Mouse (Mus musculus): ENCODE results near the gene Baz1b. TPM values are rescaled to one million over a fixed set of nuclear protein-coding genes. Genes with fewer than 3 reads are reported as not detected.

Baz1b gene
- 57.7 and 60.6 TPM in 2 replicates for polyA plus RNA-seq (2014; fragmentation: Nextera tagmentation; extraction: Ambion mirVana)

DNA sequence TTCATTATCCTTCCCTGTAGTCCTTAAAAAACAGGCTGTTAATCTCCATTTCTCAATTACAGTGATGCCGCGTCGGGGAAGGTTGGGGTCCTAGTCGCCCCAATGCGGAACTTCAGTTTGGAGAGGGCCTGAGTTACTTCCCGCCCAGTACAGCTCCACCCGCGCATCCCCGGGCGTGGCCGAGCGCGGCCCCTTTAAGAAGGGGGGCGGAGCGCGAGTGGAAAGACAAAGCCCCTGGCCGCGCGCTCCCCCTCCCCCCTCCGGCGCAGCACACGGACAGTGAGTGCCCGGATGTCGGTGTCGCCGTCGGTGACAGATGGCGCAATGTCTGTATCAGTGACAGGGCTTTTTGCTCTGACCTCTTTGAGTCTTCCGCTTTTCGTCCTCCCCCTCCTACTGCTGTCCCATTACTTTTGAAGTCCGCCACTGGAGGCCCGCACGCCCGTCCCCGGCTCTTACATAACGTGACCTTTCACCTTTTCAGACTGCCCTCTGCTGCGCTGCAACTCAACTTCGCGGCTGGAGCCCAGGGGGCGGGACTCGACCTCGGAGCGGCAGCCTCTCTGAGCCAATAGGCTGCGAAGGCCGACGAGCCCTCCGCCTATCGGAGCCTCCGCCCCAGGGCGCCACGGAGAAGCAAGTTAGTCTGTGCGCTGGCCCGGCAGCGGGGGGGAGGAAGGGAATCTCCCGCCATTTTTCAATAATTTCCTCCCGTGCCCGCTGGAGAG, at the start of gene Baz1b:
Baz1b (plus strand) TSS at position 644 of the 728 bp plus-strand sequence.
- peaks cover 5% of the 10 kb centered on the region; the same call in 1 of the 2 replicates for H3K36me3 ChIP-seq (ENCODE audit: control insufficient read depth, insufficient read depth, low read length)
- H3K4me2 ChIP-seq, result peak within 1 kb of the TSS; percentile 82
- H3K27me3 ChIP-seq (ENCODE audit: control insufficient read depth, insufficient read depth, low read length), result no peaks in the 10 kb centered on the region
- peak within 1 kb of the TSS; percentile 97 for H3K27ac ChIP-seq (ENCODE audit: low read depth, low read length)
- under 1% methylated on average over 56 of the region's 57 CpGs for WGBS
- H3K4me1 ChIP-seq (ENCODE audit: control insufficient read depth, insufficient read depth, low read length), result peaks cover 23% of the 10 kb centered on the region
- H3K9me3 ChIP-seq (ENCODE audit: control insufficient read depth, low read length), result peaks cover 2% of the 10 kb centered on the region; the same call in 1 of the 2 replicates
- H3K9ac ChIP-seq (ENCODE audit: low read length), result peak within 1 kb of the TSS; percentile 99
- DNase-seq (ENCODE audit: low spot score, missing footprints), result peak; percentile 99
- H3K4me3 ChIP-seq (ENCODE audit: low read depth, low read length), result peak within 1 kb of the TSS; percentile 100
- ATAC-seq (ENCODE audit: low FRiP score), result peak; percentile 97

DNA sequence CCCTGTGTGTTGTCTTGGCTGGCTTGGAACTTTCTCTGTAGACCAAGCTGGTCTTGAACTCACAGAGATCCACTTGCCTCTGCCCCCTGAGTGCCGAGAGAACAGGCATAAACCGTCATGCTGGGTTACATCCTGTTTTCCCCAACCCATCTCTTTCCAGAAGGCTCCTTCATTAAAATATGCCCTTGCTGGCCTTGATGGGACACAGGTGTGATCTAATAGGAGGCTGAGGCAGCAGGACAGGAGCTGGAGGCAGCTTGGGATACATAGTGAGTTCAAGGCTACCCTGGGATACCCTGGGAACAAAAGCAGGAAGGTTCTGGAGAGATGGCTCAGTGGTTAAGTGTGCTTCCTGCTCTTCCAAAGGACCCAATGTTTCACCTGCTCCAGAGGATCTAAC, 47.2 kb upstream of the Baz1b start:
- Histone ChIP-seq H3K27me3 (ENCODE audit: control insufficient read depth, insufficient read depth, low read length) (no peaks in the 10 kb centered on the region), H3K9me3 (ENCODE audit: control insufficient read depth, low read length) (no peaks in the 10 kb centered on the region), H3K4me2 (no peak overlapping the region), H3K36me3 (ENCODE audit: control insufficient read depth, insufficient read depth, low read length) (no peaks in the 10 kb centered on the region), H3K27ac (ENCODE audit: low read depth, low read length) (no peak overlapping the region), H3K4me1 (ENCODE audit: control insufficient read depth, insufficient read depth, low read length) (no peaks in the 10 kb centered on the region), H3K4me3 (ENCODE audit: low read depth, low read length) (no peak overlapping the region), H3K9ac (ENCODE audit: low read length) (no peak overlapping the region)
- DNase-seq (ENCODE audit: low spot score, missing footprints), result no peak
- ATAC-seq (ENCODE audit: low FRiP score), result no peak
- 66% methylated on average over 2 of the region's 2 CpGs for WGBS

DNA sequence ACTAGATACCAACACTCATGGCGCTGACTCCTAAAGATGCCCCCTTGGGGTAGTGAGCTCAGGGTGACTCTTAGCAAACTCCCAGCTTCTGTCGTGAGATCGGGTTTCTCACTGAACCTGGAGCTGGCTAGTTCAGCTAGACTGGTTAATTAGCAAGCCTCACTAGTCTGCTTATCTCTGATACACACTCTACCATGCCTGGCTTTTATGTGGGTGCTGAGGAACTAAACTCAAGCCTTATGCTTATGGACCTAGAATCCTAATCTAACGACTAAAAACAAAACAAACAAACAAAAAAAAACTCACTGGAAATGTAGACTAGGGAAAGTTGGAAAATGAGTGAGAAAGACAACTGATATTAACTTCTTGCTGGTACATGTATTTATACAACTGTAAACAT, 42.6 kb upstream of the Baz1b start:
- DNase-seq (ENCODE audit: low spot score, missing footprints) (no peak), ATAC-seq (ENCODE audit: low FRiP score) (no peak)
- Histone ChIP-seq H3K4me3 (ENCODE audit: low read depth, low read length) (no peak overlapping the region), H3K36me3 (ENCODE audit: control insufficient read depth, insufficient read depth, low read length) (no peaks in the 10 kb centered on the region), H3K4me1 (ENCODE audit: control insufficient read depth, insufficient read depth, low read length) (0 out of 2 replicates have a peak, but pooled peaks cover 3% of the 10 kb centered on the region), H3K9ac (ENCODE audit: low read length) (no peak overlapping the region), H3K27me3 (ENCODE audit: control insufficient read depth, insufficient read depth, low read length) (no peaks in the 10 kb centered on the region), H3K27ac (ENCODE audit: low read depth, low read length) (no peak overlapping the region), H3K9me3 (ENCODE audit: control insufficient read depth, low read length) (no peaks in the 10 kb centered on the region), H3K4me2 (no peak overlapping the region)
- WGBS, result 64% methylated on average over 4 of the region's 4 CpGs

DNA sequence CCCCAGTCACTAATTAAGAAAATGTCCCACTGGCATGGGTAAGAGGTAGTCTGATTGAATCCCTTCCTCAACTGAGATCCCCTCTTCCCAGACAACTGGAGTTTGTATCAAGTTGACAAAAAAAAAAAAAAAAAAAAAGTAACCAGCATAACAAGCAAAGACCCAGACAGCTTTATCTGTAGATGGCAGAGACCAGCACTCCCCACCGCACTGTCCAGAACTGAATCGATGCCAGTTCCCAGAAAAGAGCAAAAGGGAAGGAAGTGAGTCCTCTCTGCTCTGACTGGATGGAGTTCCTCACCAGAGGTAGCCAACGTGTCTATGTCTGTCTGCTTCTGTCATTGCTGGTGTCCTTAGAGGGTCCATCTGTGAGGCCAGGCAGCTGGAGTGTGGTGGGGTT, 41.5 kb upstream of the Baz1b start:
- Histone ChIP-seq H3K4me1 (ENCODE audit: control insufficient read depth, insufficient read depth, low read length) (0 out of 2 replicates have a peak, but pooled peaks cover 3% of the 10 kb centered on the region), H3K9me3 (ENCODE audit: control insufficient read depth, low read length) (no peaks in the 10 kb centered on the region), H3K4me2 (no peak overlapping the region), H3K4me3 (ENCODE audit: low read depth, low read length) (no peak overlapping the region), H3K27ac (ENCODE audit: low read depth, low read length) (no peak overlapping the region), H3K9ac (ENCODE audit: low read length) (no peak overlapping the region), H3K36me3 (ENCODE audit: control insufficient read depth, insufficient read depth, low read length) (no peaks in the 10 kb centered on the region), H3K27me3 (ENCODE audit: control insufficient read depth, insufficient read depth, low read length) (no peaks in the 10 kb centered on the region)
- WGBS, result 85% methylated on average over 3 of the region's 3 CpGs
- ATAC-seq (ENCODE audit: low FRiP score) (no peak), DNase-seq (ENCODE audit: low spot score, missing footprints) (no peak)

DNA sequence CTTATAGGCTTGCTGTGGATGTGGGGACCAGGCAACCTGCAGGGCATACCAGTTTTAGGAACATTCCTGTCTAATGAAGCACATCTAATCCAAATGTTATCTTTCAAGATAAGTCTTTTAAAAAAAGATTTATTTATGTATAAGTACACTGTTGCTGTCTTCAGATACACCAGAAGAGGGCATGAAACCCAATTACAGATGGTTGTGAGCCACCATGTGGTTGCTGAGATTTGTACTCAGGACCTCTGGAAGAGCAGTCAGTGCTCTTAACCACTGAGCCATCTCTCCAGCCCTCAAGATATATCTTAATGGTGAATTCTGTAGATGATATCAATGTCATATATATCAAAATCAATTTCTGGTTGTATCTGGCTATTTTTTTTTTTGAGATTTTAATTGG, 41.1 kb upstream of the Baz1b start:
- Histone ChIP-seq H3K4me2 (no peak overlapping the region), H3K9ac (ENCODE audit: low read length) (no peak overlapping the region), H3K9me3 (ENCODE audit: control insufficient read depth, low read length) (no peaks in the 10 kb centered on the region), H3K36me3 (ENCODE audit: control insufficient read depth, insufficient read depth, low read length) (no peaks in the 10 kb centered on the region), H3K4me1 (ENCODE audit: control insufficient read depth, insufficient read depth, low read length) (0 out of 2 replicates have a peak, but pooled peaks cover 3% of the 10 kb centered on the region), H3K4me3 (ENCODE audit: low read depth, low read length) (no peak overlapping the region), H3K27ac (ENCODE audit: low read depth, low read length) (no peak overlapping the region), H3K27me3 (ENCODE audit: control insufficient read depth, insufficient read depth, low read length) (no peaks in the 10 kb centered on the region)
- no peak for ATAC-seq (ENCODE audit: low FRiP score)
- no peak for DNase-seq (ENCODE audit: low spot score, missing footprints)

DNA sequence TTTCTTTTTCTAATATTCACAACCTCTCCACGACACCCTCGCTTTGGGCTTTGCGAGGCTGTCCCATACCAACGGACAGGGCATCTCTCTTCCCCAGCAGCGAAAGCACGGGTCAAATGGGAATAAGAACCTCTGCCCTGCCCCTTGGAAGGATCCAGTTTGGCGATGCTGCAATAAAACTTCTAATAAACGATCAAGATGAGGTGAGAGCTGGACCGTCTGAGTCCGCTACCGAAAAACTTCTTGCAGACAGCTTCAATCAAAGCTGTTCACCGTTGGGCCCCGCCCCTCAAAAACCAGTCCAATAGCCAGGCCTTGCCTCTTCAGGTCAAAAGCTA, 38.4 kb upstream of the Baz1b start:
- H3K9me3 ChIP-seq (ENCODE audit: control insufficient read depth, low read length), result no peaks in the 10 kb centered on the region
- peak overlapping the region; percentile 66 for H3K9ac ChIP-seq (ENCODE audit: low read length)
- peak overlapping the region; percentile 76 for H3K4me3 ChIP-seq (ENCODE audit: low read depth, low read length)
- DNase-seq (ENCODE audit: low spot score, missing footprints), result no peak
- peak overlapping the region; percentile 91; the same call in 1 of the 2 replicates for H3K27ac ChIP-seq (ENCODE audit: low read depth, low read length)
- H3K27me3 ChIP-seq (ENCODE audit: control insufficient read depth, insufficient read depth, low read length), result no peaks in the 10 kb centered on the region
- H3K4me2 ChIP-seq, result peak overlapping the region; percentile 78
- H3K36me3 ChIP-seq (ENCODE audit: control insufficient read depth, insufficient read depth, low read length), result peaks cover 2% of the 10 kb centered on the region; the same call in 1 of the 2 replicates
- no peak for ATAC-seq (ENCODE audit: low FRiP score)
- 0 out of 2 replicates have a peak, but pooled peaks cover 3% of the 10 kb centered on the region for H3K4me1 ChIP-seq (ENCODE audit: control insufficient read depth, insufficient read depth, low read length)
- under 1% methylated on average over 13 of the region's 13 CpGs for WGBS

DNA sequence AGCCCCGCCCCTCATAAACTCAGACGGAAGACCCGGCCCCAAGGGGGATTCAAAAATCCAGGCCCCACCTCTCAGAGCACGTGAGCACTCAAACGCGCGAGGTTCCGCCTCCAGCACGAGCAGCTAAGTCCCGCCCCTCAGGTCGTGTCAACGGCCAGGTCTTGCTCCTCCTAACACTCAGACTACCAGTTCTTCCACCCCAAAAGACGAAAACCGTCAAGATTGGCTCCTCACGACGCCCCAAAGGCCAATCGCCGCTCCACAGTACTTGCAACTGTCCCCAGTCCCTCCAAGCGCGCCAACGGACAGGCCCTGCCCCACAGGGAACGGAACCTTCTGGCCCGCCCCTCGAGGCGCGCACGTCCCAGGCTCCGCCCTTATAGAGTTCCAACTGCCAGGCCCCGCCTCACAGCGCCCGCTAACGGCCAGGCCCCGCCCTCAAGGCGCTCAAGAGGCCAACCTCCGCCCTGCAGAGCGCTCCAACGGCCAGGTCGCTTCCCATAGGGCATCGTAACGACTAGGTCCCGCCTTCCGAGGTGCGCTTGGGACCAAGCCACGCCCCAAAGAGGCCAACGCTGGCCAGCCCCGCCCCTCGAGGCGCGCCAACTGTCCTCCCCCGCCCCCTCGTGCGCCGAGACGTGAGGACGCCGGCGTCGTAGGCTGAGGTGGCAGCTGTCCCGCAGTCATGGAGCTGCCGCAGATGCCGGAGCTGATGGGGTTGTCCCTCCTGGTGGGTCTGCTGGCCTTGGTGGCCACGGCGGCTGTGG, 37.8 kb upstream of the Baz1b start, which contains the start of gene Tbl2:
Tbl2 (plus strand) TSS at position 605 of the 767 bp plus-strand sequence.
- H3K4me1 ChIP-seq (ENCODE audit: control insufficient read depth, insufficient read depth, low read length), result 0 out of 2 replicates have a peak, but pooled peaks cover 3% of the 10 kb centered on the region
- peak within 1 kb of the TSS; percentile 78 for H3K4me2 ChIP-seq
- peak within 1 kb of the TSS; percentile 76 for H3K4me3 ChIP-seq (ENCODE audit: low read depth, low read length)
- ATAC-seq (ENCODE audit: low FRiP score) (peak; percentile 99), DNase-seq (ENCODE audit: low spot score, missing footprints) (peak; percentile 100)
- H3K36me3 ChIP-seq (ENCODE audit: control insufficient read depth, insufficient read depth, low read length), result peaks cover 4% of the 10 kb centered on the region; the same call in 1 of the 2 replicates
- WGBS, result under 1% methylated on average over 63 of the region's 63 CpGs
- H3K27ac ChIP-seq (ENCODE audit: low read depth, low read length), result peak within 1 kb of the TSS; percentile 91
- peak within 1 kb of the TSS; percentile 83 for H3K9ac ChIP-seq (ENCODE audit: low read length)
- H3K9me3 ChIP-seq (ENCODE audit: control insufficient read depth, low read length), result no peaks in the 10 kb centered on the region
- H3K27me3 ChIP-seq (ENCODE audit: control insufficient read depth, insufficient read depth, low read length), result no peaks in the 10 kb centered on the region

DNA sequence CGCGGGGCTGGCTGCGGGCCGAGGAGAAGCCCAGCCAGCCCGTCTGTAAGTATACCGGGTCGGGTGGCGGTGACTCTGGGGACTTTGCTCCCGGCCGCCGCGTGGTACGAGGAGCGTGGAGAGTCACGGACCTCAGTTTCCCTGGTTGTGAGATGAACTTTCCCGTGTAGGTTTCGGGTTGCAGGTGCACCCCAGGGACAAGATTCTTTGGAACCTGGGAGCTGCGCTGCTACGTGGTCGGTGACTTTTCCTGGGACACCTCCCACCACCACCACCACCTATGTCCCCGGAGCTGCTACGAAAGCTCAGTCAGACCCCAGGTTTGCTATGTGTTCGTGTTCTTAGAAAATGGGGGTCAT, 37.3 kb upstream of the Baz1b start:
- Histone ChIP-seq H3K4me1 (ENCODE audit: control insufficient read depth, insufficient read depth, low read length) (0 out of 2 replicates have a peak, but pooled peaks cover 3% of the 10 kb centered on the region), H3K4me2 (peak overlapping the region; percentile 78), H3K27me3 (ENCODE audit: control insufficient read depth, insufficient read depth, low read length) (no peaks in the 10 kb centered on the region), H3K4me3 (ENCODE audit: low read depth, low read length) (peak overlapping the region; percentile 76), H3K36me3 (ENCODE audit: control insufficient read depth, insufficient read depth, low read length) (peaks cover 7% of the 10 kb centered on the region; the same call in 1 of the 2 replicates), H3K9me3 (ENCODE audit: control insufficient read depth, low read length) (no peaks in the 10 kb centered on the region), H3K27ac (ENCODE audit: low read depth, low read length) (peak overlapping the region; percentile 59), H3K9ac (ENCODE audit: low read length) (peak overlapping the region; percentile 83)
- no peak for ATAC-seq (ENCODE audit: low FRiP score)
- no peak for DNase-seq (ENCODE audit: low spot score, missing footprints)
- 0% methylated on average over 23 of the region's 23 CpGs for WGBS

DNA sequence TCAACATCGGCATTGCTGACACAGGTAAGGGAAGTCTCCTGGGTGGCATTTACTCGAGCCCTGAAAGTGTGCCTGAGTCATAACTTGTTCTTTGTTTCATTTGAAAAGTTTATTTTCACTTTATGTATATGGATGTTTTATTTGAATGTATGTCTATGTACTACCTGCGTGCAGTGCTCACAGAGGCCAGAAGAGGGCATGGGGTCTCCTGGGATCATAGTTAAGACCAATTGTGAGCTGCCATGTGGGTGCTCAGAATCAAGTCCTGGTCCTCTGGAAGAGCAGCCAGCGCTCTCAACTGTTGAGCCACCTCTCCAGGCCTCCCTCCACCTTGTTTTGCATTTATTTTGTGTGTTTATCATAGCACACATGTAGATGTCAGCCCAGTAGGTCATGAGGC, 30.6 kb upstream of the Baz1b start:
- Histone ChIP-seq H3K27me3 (ENCODE audit: control insufficient read depth, insufficient read depth, low read length) (no peaks in the 10 kb centered on the region), H3K9ac (ENCODE audit: low read length) (no peak overlapping the region), H3K4me3 (ENCODE audit: low read depth, low read length) (no peak overlapping the region), H3K4me2 (no peak overlapping the region), H3K4me1 (ENCODE audit: control insufficient read depth, insufficient read depth, low read length) (no peaks in the 10 kb centered on the region), H3K36me3 (ENCODE audit: control insufficient read depth, insufficient read depth, low read length) (peaks cover 31% of the 10 kb centered on the region), H3K9me3 (ENCODE audit: control insufficient read depth, low read length) (no peaks in the 10 kb centered on the region), H3K27ac (ENCODE audit: low read depth, low read length) (no peak overlapping the region)
- WGBS, result 95% methylated on average over 4 of the region's 4 CpGs
- no peak for ATAC-seq (ENCODE audit: low FRiP score)
- no peak for DNase-seq (ENCODE audit: low spot score, missing footprints)
